Mouse (Mus musculus): ENCODE data around the gene Ccnb1. TPM values are rescaled to one million over a fixed set of nuclear protein-coding genes. Genes with fewer than 3 reads are reported as not detected.
"Not testable (repeated sequence)": the region's sequence is repeated elsewhere in the genome, so short reads cannot be mapped to it uniquely, and the experiment has no call there.

Gene Ccnb1
- polyA plus RNA-seq, 1 experiment from 2014 or later: 278 TPM

GRCm38 (mm10) chr13:100805776-100806175, 19.4 kb upstream of the Ccnb1 start:
- WGBS: 98% methylated on average over 3 of the region's 3 CpGs
- ATAC-seq (ENCODE audit: low FRiP score, low read depth): no peak
- H3K9ac ChIP-seq (replicated peaks): no peak overlapping the region
- no peak overlapping the region for H3K4me2 ChIP-seq (replicated peaks)
- no peaks in the 10 kb centered on the region for H3K4me1 ChIP-seq
- H3K27ac ChIP-seq (replicated peaks): no peak overlapping the region
- no peaks in the 10 kb centered on the region for H3K9me3 ChIP-seq
- H3K36me3 ChIP-seq: peaks cover 70% of the 10 kb centered on the region
- H3K27me3 ChIP-seq: no peaks in the 10 kb centered on the region
- no peak overlapping the region for H3K4me3 ChIP-seq

- Histone ChIP-seq H3K27ac (replicated peaks) (no peak overlapping the region), H3K4me2 (replicated peaks) (no peak overlapping the region), H3K27me3 (no peaks in the 10 kb centered on the region), H3K9me3 (no peaks in the 10 kb centered on the region), H3K36me3 (peaks cover 13% of the 10 kb centered on the region), H3K9ac (replicated peaks) (no peak overlapping the region), H3K4me1 (no peaks in the 10 kb centered on the region), H3K4me3 (no peak overlapping the region)
- 88% methylated on average over 6 of the region's 6 CpGs for WGBS
- no peak for ATAC-seq (ENCODE audit: low FRiP score, low read depth)
Observed at GRCm38 (mm10) chr13:100797171-100797570, 10.8 kb upstream of the Ccnb1 start.

DNA sequence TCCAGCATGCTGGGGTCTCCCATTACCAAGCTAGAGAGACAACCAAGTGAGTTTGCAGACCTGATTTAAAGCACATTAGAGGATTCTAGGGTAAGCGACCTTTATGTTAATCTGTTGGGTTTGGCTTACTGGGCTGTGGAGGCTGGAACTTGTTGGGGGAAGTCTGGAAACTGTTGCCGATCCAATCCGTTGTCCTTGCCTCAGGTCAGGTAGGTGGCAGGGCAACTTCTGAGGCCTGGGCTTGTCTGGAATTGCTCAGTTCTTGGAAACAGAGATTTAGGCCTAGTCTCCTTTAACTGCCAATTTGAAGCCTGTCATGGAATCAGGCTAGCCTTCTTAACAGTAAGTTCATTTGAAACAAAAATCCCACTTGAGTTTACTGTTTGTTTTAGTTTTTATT, 2.7 kb upstream of the Ccnb1 start:
- WGBS: 80% methylated on average over 3 of the region's 3 CpGs
- no peak for ATAC-seq (ENCODE audit: low FRiP score, low read depth)

DNA sequence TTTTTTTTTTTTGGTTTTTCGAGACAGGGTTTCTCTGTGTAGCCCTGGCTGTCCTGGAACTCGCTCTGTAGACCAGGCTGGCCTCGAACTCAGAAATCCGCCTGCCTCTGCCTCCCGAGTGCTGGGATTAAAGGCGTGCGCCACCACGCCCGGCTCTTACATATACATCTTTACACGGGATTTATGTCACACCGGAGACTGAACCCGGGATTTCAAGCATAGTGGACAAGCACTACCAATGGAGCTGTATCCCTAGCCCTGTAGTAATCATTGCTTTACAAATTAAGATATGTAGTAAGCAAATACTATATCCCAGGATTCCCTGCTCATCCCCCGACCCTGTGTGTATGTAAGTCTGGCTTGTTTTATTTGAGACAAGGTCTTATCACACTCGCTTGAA, 1.7 kb upstream of the Ccnb1 start:
- not testable (repeated sequence) for ATAC-seq (ENCODE audit: low FRiP score, low read depth)
- 97% methylated on average over 11 of the region's 14 CpGs for WGBS

More for the DNA sequence above, 2.7 kb upstream of the Ccnb1 start:
- no peaks in the 10 kb centered on the region for H3K27me3 ChIP-seq
- H3K4me3 ChIP-seq: no peak overlapping the region
- no peaks in the 10 kb centered on the region for H3K9me3 ChIP-seq
- no peak overlapping the region for H3K27ac ChIP-seq (replicated peaks)
- H3K4me1 ChIP-seq: peaks cover 15% of the 10 kb centered on the region
- H3K9ac ChIP-seq (replicated peaks): no peak overlapping the region
- no peak overlapping the region for H3K4me2 ChIP-seq (replicated peaks)
- no peaks in the 10 kb centered on the region for H3K36me3 ChIP-seq

DNA sequence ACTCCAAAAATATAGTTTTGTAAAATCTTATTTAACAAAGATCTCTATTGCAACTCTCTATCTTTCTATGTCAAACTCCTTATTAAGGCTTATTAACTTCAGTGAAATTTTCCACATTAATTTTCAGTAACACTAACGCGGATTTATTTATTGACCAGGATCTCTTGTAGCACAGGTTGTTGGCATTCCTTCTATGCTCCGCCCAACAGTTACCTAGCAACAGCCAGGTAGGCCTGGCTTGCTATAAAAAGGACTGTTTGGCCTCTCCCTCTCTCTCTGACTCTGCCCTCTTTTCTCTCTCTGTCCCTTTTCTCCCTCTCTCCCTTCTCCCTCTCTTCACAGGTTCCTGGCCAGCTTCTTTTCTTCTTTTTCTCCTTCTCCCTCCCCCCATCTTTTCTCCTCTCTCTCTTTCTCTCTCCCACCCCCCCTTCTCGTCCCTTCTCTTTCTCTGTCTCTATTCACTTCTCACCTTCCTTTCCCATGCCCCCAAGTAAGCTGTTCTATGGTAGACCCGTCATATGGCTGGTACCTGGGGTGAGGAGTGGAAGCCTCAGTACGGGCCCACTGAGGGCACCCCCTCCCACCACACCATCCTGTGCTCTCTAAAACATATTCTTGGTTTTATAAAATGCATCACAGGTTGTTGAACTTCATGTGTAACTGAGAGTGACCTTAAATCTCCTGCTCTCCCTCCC, 1.1 kb upstream of the Ccnb1 start:
- no peaks in the 10 kb centered on the region for H3K27me3 ChIP-seq
- H3K9me3 ChIP-seq: no peaks in the 10 kb centered on the region

More for the DNA sequence above, 1.7 kb upstream of the Ccnb1 start:
- H3K9ac ChIP-seq (replicated peaks); H3K4me3 ChIP-seq; H3K27me3 ChIP-seq; H3K9me3 ChIP-seq; H3K27ac ChIP-seq (replicated peaks); H3K4me2 ChIP-seq (replicated peaks); H3K36me3 ChIP-seq: not testable (repeated sequence)
- peaks cover 21% of the 10 kb centered on the region for H3K4me1 ChIP-seq

GRCm38 (mm10) chr13:100785806-100786413, 460 bp downstream of the Ccnb1 start:
- peak overlapping the region; percentile 78 for H3K9ac ChIP-seq (replicated peaks)
- H3K4me3 ChIP-seq: peak overlapping the region; percentile 79
- H3K27me3 ChIP-seq: no peaks in the 10 kb centered on the region
- H3K36me3 ChIP-seq: peaks cover 17% of the 10 kb centered on the region
- H3K4me2 ChIP-seq (replicated peaks): peak overlapping the region; percentile 95
- no peaks in the 10 kb centered on the region for H3K9me3 ChIP-seq
- under 1% methylated on average over 30 of the region's 30 CpGs for WGBS
- peaks cover 21% of the 10 kb centered on the region for H3K4me1 ChIP-seq
- 0 out of 2 replicates have a peak overlapping the region, but pooled peaks have one; percentile 10 for H3K27ac ChIP-seq (replicated peaks)
- ATAC-seq (ENCODE audit: low FRiP score, low read depth): peak; percentile 52

More for the DNA sequence above, 1.1 kb upstream of the Ccnb1 start:
- Histone ChIP-seq H3K4me3 (no peak overlapping the region), H3K4me1 (peaks cover 21% of the 10 kb centered on the region), H3K4me2 (replicated peaks) (no peak overlapping the region), H3K27ac (replicated peaks) (no peak overlapping the region), H3K9ac (replicated peaks) (no peak overlapping the region), H3K36me3 (peaks cover 13% of the 10 kb centered on the region; the same call in 1 of the 2 replicates)
- no peak for ATAC-seq (ENCODE audit: low FRiP score, low read depth)
- 70% methylated on average over 6 of the region's 6 CpGs for WGBS

GRCm38 (mm10) chr13:100777491-100777890, 8.9 kb downstream of the Ccnb1 start:
- Histone ChIP-seq H3K27ac (replicated peaks) (no peak overlapping the region), H3K4me1 (peaks cover 20% of the 10 kb centered on the region), H3K9ac (replicated peaks) (no peak overlapping the region), H3K4me3 (no peak overlapping the region), H3K9me3 (no peaks in the 10 kb centered on the region), H3K36me3 (peaks cover 30% of the 10 kb centered on the region), H3K27me3 (no peaks in the 10 kb centered on the region), H3K4me2 (replicated peaks) (no peak overlapping the region)
- WGBS: 83% methylated on average over 3 of the region's 3 CpGs
- no peak for ATAC-seq (ENCODE audit: low FRiP score, low read depth)

DNA sequence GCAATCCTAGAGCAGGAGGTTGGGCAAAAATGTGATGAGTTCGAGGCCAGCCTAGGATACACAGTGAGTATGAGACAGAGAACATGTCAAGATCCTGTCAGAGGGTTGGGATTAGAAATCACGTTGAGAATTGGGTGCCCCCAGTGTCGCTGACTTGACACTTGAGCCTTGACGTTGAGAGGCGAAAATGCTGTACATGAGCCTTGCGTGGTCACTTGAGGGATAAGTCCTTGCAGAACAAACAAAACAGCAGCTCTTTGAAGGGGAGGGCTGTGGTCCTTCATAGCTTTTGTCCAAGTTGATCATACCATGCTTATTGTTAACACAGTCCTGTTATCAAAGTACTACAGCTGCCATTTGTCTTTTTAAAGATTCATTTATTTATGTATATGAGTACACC, 9.7 kb downstream of the Ccnb1 start:
- peaks cover 20% of the 10 kb centered on the region for H3K4me1 ChIP-seq
- peak overlapping the region; percentile 86 for H3K4me2 ChIP-seq (replicated peaks)
- no peaks in the 10 kb centered on the region for H3K9me3 ChIP-seq
- H3K4me3 ChIP-seq: no peak overlapping the region
- 0 out of 2 replicates have a peak overlapping the region, but pooled peaks have one; percentile 24 for H3K9ac ChIP-seq (replicated peaks)
- peaks cover 26% of the 10 kb centered on the region for H3K36me3 ChIP-seq
- 63% methylated on average over 6 of the region's 6 CpGs for WGBS
- 0 out of 2 replicates have a peak overlapping the region, but pooled peaks have one; percentile 35 for H3K27ac ChIP-seq (replicated peaks)
- H3K27me3 ChIP-seq: no peaks in the 10 kb centered on the region
- ATAC-seq (ENCODE audit: low FRiP score, low read depth): no peak

DNA sequence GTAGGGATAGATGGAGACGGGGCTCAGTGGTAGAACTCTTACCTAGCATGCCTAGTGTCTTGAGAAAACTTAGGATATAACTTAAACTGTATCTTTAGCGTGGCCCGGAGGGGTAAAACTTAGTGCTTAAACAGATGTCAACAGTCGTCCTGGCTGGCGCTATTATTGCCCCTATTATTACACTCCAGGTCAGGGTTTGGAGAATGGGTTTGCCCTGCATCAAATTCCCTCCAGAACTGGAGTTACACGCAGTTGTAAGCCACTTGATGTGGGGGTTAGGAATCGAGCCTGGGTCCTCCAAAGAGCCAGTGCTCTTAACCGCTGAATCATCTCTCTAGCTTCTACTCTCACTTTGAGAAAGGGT, 10.3 kb downstream of the Ccnb1 start:
- no peaks in the 10 kb centered on the region for H3K27me3 ChIP-seq
- H3K9ac ChIP-seq (replicated peaks): peak overlapping the region; percentile 75; the same call in 1 of the 2 replicates
- peaks cover 30% of the 10 kb centered on the region for H3K36me3 ChIP-seq
- H3K4me1 ChIP-seq: peaks cover 20% of the 10 kb centered on the region
- H3K4me3 ChIP-seq: peak overlapping the region; percentile 79
- H3K4me2 ChIP-seq (replicated peaks): peak overlapping the region; percentile 86
- H3K9me3 ChIP-seq: no peaks in the 10 kb centered on the region
- WGBS: 12% methylated on average over 8 of the region's 8 CpGs
- ATAC-seq (ENCODE audit: low FRiP score, low read depth): no peak
- H3K27ac ChIP-seq (replicated peaks): peak overlapping the region; percentile 35

- Histone ChIP-seq H3K4me2 (replicated peaks) (peak within 1 kb of the TSS; percentile 86), H3K9ac (replicated peaks) (peak within 1 kb of the TSS; percentile 75), H3K36me3 (peaks cover 30% of the 10 kb centered on the region), H3K4me1 (peaks cover 20% of the 10 kb centered on the region), H3K4me3 (peak within 1 kb of the TSS; percentile 79), H3K27me3 (no peaks in the 10 kb centered on the region), H3K9me3 (no peaks in the 10 kb centered on the region), H3K27ac (replicated peaks) (peak within 1 kb of the TSS; percentile 35)
- peak; percentile 96 for ATAC-seq (ENCODE audit: low FRiP score, low read depth)
- under 1% methylated on average over 42 of the region's 46 CpGs for whole genome bisulfite sequencing
Observed at GRCm38 (mm10) chr13:100775252-100776055, 10.9 kb downstream of the Ccnb1 start, which contains the start of gene Cenph. Gene Cenph, minus strand, starts transcription at chr13:100775899.

DNA sequence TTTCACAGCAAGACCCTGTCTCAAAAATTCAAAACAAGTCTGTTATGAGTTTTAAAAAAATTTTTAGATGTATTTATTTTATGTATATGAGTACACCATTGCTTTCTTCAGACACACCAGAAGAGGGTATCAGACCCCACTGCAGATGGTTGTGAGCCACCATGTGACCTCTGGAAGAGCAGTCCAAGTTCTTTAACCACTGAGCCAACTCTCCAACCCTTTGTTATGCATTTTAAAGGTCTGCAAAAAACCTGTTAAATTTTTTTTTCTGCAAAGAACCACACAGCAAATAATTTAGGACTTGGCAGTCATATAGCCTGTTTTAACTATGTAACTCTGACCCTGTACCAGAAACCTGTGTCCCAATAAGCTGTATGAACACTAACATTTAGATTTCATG, 11.7 kb downstream of the Ccnb1 start:
- H3K9me3 ChIP-seq: no peaks in the 10 kb centered on the region
- H3K9ac ChIP-seq (replicated peaks): peak overlapping the region; percentile 75; the same call in 1 of the 2 replicates
- H3K27me3 ChIP-seq: no peaks in the 10 kb centered on the region
- peak overlapping the region; percentile 79 for H3K4me3 ChIP-seq
- peaks cover 31% of the 10 kb centered on the region for H3K36me3 ChIP-seq
- no peak overlapping the region for H3K27ac ChIP-seq (replicated peaks)
- H3K4me1 ChIP-seq: peaks cover 20% of the 10 kb centered on the region
- peak overlapping the region; percentile 86 for H3K4me2 ChIP-seq (replicated peaks)
- ATAC-seq (ENCODE audit: low FRiP score, low read depth): no peak

DNA sequence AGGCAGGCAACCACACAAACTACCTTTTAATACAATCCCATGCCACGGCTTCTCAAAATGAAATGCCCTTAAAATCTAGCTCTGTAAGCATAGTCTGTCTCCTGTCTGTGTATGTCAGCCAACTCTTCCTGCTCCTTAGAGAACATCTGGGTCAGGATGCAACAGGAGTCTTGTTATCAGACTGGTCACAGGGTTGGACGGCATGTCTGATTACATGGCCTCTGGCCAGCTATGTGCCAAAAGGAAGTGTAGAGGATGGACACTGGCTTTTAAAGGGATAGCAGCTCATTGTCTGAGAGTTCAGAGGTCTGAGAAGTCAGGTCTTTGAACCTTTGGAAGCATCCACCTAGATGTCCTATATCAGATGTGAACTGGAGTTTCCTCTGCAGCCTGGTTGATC, 31.0 kb downstream of the Ccnb1 start:
- Histone ChIP-seq H3K9me3 (no peaks in the 10 kb centered on the region), H3K4me1 (no peaks in the 10 kb centered on the region), H3K36me3 (peaks cover 10% of the 10 kb centered on the region; the same call in 1 of the 2 replicates), H3K27ac (replicated peaks) (no peak overlapping the region), H3K4me3 (no peak overlapping the region), H3K4me2 (replicated peaks) (no peak overlapping the region), H3K27me3 (no peaks in the 10 kb centered on the region), H3K9ac (replicated peaks) (no peak overlapping the region)
- no peak for ATAC-seq (ENCODE audit: low FRiP score, low read depth)
- WGBS: 97% methylated on average over 2 of the region's 2 CpGs

All from midbrain, embryonic 12.5 days (tissue).